Mouse (Mus musculus): ENCODE measurements around the gene Tmem184c. TPM values are rescaled to one million over a fixed set of nuclear protein-coding genes. Genes with fewer than 3 reads are reported as not detected.
A peak's percentile ranks its signal among the peaks of the same experiment; 100 is the strongest.

Gene Tmem184c
- 10 to 100 TPM; 13.5 to 14.7 TPM for total RNA-seq (2021)
- long read RNA-seq, experiment 1, transcript Tmem184c-201 (10 exons, 2,678 nt): major isoform, 31 of 33 reads
- long read RNA-seq, experiment 1, partial matches to known transcripts: 1 of 33 reads
- long read RNA-seq, experiment 1, other reads (novel, unspliced or antisense): 1 of 33 reads
- long read RNA-seq, experiment 2, transcript Tmem184c-201 (10 exons, 2,678 nt): major isoform, 32 of 33 reads
- long read RNA-seq, experiment 2, partial matches to known transcripts: 1 of 33 reads
- long read RNA-seq, experiment 2, other reads (novel, unspliced or antisense): 0 of 33 reads

DNA sequence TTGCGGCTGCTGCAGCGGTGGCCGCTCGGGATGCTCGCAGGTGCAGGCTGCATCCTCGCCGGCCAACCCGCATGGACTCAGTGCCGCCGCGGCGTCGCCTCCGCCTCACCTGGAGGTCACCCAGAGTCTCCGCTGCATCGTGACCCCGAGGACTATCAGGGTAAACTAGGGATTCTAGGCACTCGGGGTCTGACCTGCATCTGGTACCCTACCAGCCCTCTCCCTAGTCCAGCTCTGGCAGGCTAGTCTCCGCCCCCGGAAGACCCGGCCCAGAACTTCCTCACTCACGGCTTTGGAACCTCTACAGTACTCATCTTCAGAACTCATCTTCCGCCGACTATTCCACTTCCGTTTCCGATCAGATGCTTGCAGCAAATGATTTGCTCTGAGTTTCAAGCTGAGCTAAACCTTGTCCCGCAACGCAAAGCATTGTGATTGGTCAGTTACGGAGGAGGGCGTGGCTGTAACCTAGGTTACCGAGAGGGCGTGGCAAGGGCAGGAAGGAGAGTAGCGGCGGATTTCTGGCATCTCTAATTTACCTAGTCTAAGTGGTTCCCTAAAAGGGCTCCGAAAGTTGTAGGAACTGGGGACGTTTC lies at the start of gene Tmem184c:
Tmem184c (minus strand) TSS at position 325 of the 596 bp plus-strand sequence.
- DNase-seq (ENCODE audit: low spot score in 2 of 2): peak; percentile 87 to 95

DNA sequence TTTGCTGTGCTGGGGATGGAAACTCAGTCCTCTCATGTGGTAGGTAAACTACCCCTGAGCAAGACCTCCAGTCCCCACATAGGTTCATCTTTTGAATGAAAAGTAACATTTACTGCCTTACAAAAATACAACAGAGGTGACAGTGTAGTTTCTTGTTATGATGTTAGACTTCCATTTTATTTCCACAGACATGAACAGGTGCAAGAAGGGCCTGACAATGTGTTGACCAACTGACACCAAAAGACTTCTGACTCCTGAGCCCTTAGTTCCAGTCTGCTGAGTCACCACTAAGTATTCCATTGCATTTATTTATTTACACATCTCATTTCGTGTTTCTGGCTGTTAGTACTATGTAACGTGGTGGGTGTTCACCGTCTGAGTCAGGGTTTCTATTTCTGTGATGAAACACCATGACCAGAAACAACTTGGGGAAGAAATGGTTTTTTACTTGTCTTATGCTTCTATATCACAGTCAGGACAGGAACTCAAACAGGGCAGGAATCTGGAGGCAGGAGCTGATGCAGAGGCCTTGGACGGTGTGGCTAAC lies 49.1 kb upstream of the Tmem184c start:
- no peak for DNase-seq (ENCODE audit: low spot score in 2 of 2)

DNA sequence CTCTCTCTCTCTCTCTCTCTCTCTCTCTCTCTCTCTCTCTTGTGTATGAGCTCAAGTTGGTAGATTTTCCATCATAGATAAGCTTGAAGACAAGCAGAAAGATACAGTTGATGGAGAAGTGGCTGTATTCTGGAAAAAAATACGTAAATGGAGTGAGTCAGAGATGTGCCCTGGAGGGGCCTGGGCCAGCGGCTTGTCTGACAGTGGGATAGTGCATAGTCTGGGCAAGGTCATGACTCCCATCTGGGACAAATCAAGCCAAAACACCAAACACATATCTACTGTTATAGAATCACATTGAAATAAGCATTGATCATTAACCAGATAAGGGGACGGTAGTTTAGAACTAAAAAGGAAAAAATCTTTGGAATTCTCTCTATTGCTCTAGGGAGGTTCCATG lies 47.9 kb upstream of the Tmem184c start:
- no peak for DNase-seq (ENCODE audit: low spot score in 2 of 2)

DNA sequence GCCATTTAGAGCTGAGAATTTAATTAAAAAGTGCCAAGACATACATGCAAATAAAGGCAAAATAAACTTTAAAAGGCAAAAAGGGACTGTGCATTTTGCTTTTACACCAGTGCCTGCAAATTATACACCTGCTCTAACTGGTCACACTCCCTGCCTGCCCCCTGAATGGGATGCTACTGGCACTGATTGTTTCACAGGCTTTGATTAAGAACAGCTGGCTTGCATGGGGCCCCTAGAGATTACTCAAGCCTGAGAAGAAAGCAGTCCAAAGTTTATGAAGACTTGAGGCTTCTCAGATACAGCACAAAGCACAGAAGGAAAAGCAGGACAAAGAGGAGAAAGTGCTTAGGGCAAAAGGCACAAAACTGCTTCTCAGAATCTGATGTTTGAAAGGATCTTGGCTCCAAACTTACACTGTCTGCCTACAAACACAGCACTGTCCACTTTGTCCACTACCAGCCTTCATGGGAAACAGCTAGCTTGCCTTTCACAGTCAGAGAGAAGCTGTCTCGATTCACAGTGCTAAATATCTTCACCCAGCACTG lies 40.2 kb upstream of the Tmem184c start:
- DNase-seq (ENCODE audit: low spot score in 2 of 2): no peak

DNA sequence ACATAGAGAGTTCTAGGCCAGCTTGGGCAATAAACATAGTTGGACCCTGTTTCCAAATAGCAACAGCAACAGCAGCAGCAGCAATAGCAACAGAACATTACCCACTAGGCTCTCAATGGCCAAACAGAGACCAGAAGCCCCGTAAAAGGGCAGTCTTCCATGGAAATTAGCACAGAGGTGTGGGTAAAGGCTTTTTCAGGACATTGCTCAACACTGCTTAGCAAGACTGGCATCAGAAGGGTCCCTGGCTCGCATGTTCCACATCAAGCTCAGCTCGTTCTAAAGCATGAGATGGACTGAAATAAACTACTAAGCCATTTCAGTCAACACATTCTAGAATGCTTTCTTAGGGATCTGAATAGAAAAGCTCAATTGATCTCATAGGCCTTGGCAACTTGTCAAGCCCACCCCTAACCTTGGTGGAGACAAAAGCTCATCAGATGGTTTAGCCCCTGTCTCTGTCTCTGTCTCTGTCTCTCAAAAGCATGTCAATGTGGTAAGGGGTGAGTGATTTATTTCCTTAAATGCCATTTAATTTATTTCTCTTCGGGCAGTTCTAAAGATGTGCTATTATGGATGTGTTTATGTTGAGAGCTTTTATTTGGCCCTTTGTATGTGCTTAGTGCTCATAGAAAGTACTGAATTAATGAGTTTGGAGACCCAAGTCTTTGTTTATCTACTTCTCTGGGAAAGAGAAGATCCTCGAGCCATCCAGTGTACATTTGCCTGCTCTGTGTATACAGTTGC lies 29.8 kb upstream of the Tmem184c start:
- no peak for DNase-seq (ENCODE audit: low spot score in 2 of 2)

DNA sequence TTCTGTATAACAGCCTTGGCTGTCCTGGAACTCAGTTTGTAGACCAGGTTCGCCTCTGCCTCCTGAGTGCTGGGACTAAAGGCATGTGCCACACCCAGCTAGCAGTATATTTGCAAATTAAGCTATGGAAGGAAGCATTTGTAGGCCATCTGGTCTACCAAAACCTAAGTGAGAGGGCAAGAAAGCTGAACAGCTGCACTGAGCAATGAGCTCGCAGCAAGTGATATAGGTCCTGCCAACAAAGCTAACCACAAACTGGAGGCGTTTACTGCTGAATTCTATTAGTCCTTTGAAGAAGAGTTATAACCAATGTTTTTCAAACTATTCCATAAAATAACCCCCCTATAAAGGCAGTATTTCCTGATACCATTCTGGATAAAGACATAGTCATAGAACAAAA lies 27.1 kb upstream of the Tmem184c start:
- DNase-seq (ENCODE audit: low spot score in 2 of 2): no peak

DNA sequence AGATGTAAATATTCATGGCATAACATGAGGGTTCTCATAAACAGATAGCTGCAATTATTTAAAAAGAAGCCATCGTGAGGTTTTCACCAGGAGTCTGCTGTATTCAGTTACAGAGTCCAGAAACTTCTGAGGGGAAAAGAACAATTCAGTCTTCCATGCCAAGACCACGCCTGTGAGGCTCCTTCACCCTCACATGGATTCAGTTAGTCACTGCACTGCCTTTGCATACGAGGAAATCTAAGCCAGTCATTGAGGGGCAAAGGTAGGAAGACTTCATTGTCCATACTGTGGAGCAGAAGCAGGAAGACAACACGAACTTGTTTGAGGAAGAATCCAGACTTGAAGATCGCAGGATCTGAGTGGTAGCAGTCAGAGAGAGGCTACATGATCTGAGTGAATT lies 23.5 kb upstream of the Tmem184c start:
- no peak for DNase-seq (ENCODE audit: low spot score in 2 of 2)

DNA sequence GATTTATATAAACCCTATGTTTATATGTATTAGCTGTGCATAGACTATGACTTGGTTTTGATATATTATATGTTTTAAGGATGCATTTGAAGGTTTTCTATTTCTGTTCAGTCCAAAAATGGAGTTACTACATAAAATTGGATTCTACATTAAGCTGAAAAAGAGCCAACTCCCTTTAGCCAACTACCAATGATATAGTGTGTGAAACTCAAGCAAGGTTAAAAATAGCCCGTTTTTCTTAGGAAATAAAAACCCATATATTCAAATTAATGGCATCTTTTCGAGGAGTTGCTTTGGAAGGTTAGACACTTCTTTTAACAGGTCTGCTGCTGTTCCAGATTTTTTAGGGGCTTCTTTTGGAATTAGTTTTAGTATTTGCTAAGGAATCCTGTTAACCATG lies 22.7 kb upstream of the Tmem184c start:
- no peak for DNase-seq (ENCODE audit: low spot score in 2 of 2)

DNA sequence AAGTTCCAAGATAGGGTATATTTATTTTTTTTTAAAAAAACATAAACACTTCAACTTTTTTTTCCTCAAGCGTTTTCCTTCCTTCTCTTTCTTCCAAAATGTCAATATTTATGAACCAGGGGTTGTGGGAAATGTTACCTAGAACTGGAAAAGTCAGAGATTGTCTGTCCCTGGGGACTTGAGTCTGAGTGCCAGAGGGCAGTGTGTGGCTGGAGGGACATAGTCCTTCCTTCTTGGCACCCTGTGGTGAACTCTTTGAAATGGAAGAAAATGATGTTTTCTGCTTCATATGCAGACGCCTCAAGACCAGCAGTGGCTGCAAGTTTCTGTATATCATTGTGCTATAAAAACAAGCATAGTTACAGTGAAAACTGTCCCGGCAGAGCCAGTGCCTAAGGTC lies 20.2 kb upstream of the Tmem184c start:
- DNase-seq (ENCODE audit: low spot score in 2 of 2): no peak

DNA sequence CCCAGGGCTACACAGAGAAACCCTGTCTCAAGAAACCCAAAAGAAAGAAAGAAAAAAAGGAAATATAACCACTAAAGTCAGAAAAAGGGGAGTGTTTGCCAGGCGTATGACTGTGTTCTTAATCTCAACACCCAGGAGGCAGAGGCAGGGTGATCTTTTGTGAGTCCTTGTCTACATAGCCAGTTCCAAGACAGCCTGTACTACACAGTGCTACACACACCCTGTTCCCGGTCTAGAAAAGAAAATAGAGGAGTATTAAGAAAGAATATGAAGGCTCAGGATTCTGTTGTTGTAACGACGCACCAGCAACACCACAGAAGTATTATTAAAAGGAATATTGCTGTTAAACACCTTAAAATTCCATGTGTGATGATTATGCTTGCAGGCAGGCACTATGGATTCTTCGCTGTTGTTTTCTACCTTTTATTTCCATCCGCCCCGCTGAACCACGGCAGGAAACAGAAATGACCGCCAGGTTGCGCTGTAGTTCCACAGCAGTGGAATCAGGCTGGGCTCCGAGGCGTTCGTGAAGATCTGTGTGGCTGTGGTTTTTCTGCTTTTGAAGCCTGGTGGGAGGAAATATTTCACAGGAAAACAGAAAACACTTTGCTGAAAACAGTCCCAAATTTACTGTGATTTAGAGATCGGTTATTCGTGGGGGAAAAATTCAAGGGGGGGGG lies 19.5 kb upstream of the Tmem184c start:
- DNase-seq (ENCODE audit: low spot score in 2 of 2): peak; percentile 69 to 80

DNA sequence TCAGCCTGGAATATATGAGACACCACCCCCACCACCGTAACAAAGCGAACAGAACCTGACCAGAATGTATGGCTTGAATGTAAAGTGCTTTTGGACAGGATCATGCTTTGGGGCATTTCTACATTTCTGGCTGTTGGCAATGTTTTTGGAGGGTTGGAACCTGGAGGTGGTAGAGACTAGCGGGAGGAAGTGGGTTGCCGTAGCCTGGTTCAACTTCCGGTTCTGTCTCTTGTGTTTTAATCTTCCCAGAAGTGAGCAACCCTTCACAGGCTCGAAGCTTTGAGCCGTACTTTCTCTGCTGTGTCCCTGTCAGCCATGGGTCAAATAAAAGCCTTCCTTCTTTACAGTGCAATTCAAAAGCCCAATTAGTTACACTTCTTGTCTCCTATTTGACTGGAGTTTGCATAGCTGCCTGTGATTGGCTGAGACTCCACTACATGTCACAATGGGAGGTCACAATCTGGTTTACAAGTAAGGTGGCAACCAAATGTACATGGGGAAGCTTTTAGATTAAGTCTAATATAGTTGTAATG lies 13.2 kb upstream of the Tmem184c start:
- DNase-seq (ENCODE audit: low spot score in 2 of 2): no peak

DNA sequence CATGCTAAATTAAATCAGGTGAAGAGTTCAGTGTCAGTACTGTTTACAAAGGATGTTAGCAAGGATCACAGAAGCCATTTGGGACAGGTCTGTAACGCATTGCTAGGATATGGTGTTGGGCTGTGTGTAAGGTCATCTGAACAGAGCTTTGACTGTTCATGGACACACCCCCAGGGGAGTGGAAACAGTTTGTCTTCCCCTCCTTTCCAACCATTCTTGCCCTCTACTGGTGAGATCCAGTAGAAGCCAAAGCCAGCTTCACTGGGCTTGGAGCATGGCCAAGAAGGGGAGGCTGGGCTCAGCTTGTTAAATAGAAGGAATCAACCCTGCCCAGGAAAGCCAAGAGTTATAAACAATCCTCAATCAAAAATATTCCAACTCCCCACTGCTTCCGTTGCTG lies 7.4 kb upstream of the Tmem184c start:
- DNase-seq (ENCODE audit: low spot score in 2 of 2): peak in 1 of 2 experiments; percentile 47

DNA sequence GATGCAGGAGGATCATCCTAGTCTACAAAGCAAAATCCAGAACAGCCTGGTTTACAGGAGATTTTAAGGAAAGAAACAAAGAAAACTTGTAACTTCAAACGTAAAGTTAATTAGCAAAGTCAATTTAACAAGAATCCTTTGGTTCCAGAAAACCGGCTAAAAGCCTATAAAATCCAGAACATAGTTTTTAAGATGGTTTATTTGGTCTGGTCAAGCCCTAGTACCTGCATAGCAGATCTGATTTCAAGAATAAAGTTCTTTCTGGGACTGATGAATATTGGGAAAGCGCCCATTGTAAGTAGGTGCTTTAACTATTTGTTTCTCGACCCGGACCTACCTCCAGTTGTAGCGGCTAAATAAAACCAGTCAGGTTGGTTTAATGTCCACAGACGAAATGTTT lies 877 bp downstream of the Tmem184c start:
- DNase-seq (ENCODE audit: low spot score in 2 of 2): no peak

DNA sequence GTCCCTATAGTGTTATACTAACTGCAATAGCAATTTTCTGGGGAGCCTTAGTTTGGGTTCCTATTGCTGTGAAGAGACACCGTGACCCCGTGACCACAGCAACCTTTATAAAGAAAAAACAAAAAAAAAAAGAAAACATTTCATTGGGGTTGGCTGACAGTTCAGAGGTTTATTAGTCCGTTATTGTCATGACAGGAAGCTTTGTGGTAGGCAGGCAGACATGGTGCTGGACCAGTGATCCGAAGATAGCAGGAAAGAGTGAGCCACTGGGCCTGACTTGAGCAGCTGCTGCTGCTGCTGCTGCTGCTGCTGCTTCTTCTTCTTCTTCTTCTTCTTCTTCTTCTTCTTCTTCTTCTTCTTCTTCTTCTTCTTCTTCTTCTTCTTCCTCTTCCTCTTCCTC lies 26.3 kb downstream of the Tmem184c start:
- no peak for DNase-seq (ENCODE audit: low spot score in 2 of 2)

DNA sequence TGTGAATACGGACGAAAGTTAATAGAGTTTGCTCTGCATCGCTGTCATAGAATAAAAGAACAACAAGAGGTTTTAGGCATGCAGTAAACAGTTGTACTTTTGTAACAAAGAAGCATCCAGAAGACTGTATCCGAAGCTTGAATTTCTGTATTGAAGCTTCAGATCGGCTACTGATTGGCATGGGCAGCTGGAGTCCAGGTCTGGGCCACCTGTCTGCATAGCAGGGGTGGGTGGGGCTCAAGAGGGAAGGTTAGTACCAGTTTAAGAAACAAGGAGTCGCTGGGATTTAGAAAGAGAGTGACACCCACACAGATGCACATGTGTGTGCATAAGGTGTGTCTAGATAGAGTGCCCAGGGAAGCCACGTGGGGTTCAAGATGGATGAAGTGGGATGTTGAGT lies 32.8 kb downstream of the Tmem184c start:
- DNase-seq (ENCODE audit: low spot score in 2 of 2): no peak

DNA sequence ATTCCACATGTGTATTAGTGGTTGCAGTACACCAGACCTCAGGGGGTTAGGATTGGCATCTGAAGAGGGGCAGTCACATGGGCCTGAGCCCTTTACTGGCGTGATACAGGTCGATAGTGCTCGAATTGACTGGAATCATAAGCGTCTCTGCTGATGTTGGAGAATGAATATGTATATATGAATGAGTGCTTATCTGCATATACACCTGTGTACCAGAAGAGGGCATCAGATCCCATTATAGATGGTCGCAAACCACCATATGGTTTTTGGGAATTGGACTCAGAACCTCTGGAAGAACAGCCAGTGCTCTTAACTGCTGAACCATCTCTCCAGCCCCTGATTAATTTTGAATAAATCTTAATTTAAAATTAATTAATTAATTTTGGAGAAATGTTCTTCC lies 36.3 kb downstream of the Tmem184c start:
- DNase-seq (ENCODE audit: low spot score in 2 of 2): no peak

DNA sequence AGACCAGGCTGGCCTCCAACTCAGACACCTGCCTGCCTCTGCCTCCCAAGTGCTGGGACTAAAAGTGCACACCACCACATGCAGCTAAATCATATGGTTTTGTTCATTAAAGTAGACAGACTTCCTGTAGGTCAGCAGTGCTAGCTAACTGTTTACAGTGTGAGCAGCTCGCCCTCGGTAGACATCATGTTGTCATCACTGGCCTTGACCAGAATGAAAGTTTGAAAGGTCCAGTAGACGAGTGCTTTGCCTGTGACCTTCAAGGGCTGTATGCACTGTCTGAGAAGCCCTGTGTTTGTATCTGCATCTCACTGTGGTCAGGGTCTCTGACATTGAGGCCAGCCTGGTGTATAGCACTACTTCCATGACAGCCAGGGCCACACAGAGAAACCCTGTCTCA lies 49.1 kb downstream of the Tmem184c start:
- DNase-seq (ENCODE audit: low spot score in 2 of 2): no peak

DNA sequence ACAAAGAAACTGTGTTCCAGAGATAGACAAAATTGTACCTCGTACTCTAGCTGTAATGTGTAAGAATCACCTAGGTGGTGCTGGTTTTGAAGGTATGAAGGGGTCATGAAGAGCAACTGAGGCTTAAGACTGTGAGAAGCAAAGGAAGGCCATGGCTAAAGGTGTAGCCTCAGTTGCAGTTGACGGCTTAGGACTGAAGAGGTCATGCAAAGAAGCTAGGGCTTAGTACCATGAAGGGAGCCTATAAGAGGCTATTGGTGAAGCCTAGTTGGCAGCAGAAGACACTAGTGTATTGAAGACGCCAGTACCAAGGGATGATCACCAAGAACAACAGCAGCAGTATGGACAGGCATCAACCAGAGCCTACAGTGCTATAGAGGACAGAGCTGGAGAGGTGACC lies 58.0 kb downstream of the Tmem184c start:
- DNase-seq (ENCODE audit: low spot score in 2 of 2): no peak

DNA sequence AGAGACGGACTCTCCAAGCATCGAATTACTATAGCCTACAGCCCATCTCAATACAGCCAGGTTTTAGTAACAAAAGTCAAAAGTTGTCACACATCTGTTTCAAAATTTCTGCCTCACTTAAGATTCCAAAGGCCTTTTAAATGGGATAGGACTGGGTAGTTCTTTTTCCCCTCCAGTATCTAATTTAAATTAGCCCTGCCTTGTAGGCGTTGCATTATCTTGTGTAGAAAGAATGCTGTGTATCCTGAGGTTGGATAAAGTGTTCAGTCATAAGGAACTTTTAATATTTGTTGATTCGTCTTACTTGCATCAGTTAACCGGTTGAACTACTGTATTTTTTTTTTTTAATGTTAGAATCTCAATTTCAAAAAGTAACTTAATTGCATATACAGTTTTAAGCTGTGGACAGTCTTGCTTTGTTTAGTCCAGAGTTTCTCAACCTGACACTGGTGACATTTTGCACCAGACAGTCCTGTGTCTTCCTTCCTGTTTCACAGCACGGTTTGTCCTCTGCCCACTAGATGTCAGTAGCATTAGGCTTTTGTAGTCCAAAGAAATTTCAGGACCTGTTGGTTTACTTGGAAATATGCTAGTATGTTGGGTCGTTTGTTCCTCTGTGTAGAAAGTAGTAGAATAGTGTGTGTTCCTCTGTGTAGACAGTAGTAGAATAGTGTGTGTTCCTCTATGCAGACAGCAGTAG lies 60.5 kb downstream of the Tmem184c start:
- no peak for DNase-seq (ENCODE audit: low spot score in 2 of 2)

DNA sequence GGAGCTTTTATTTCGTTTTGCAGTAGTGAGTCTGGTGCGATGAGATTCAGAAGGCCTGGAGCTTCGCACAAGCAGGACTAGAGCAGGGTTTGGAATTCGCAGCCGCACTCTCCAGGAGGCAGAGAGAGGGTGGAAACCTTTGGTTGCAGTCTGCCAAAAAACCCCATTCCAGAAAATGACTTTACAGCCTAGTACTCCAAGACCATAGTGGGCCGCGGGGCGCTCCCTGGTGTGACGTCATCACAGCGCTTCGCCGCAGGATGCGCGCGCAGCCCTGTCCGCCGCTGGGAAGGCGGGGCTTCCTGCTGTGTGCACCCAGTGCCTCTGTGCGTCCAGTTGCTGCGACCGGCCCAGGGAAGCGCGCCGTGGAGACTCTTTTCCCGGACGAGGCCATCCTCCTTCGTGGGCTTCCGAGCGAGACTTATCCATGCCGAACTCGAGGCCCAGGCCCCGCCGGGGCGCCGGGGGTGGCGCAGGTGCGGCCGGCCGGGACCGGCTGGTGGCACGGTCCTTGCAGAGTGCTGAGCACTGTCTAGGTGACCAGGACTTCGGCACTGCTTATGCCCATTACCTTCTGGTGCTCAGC lies 61.3 kb downstream of the Tmem184c start, which contains the start of gene Prmt9:
Prmt9 (plus strand) TSS at position 277 of the 586 bp plus-strand sequence.
- DNase-seq (ENCODE audit: low spot score in 2 of 2): peak; percentile 94 to 96

Measured in gastrocnemius, postnatal 4 days (tissue).